Mouse (Mus musculus) limb, embryonic 11.5 days (tissue): Measurements from ENCODE around the gene Calhm5. TPM values are rescaled to one million over a fixed set of nuclear protein-coding genes. Genes with fewer than 3 reads are reported as not detected.

Source experiments
- ATAC-seq: fragments of 200-750 bp; cut with Nextera tagmentation; 2 replicates; pipeline ENCODE4 v1.8.0; 2017; ENCODE audit warnings: low read depth; ENCODE audit not compliant: insufficient number of reproducible peaks, low FRiP score, low TSS enrichment
- DNase-seq: peaks from one replicate; pipeline ENCODE4 v3.0.0-alpha.2; 2015; ENCODE audit warnings: low spot score
- H3K27ac ChIP-seq: fragments of 300-500 bp; sonication (generic); replicated peaks from 2 replicates; pipeline ENCODE4 v1.5.1; 2014; ENCODE audit warnings: low read depth, mild to moderate bottlenecking, low read length
- H3K27me3 ChIP-seq: fragments of 300-500 bp; sonication (generic); 2 replicates; pipeline ENCODE4 v1.6.1; 2014; ENCODE audit warnings: mild to moderate bottlenecking, low read length, mixed read lengths; ENCODE audit not compliant: control insufficient read depth, insufficient read depth
- H3K36me3 ChIP-seq: fragments of 300-500 bp; sonication (generic); 2 replicates; pipeline ENCODE4 v1.6.1; 2014; ENCODE audit warnings: mild to moderate bottlenecking, low read length, moderate library complexity, mixed read lengths; ENCODE audit not compliant: control insufficient read depth, insufficient read depth
- H3K4me1 ChIP-seq: fragments of 300-500 bp; sonication (generic); 2 replicates; pipeline ENCODE4 v1.6.1; 2014; ENCODE audit warnings: low read length, mixed read lengths; ENCODE audit not compliant: control insufficient read depth, insufficient read depth
- H3K4me2 ChIP-seq: fragments of 300-500 bp; sonication (generic); 2 replicates; pipeline ENCODE4 v1.6.1; 2014; ENCODE audit warnings: low read depth, mild to moderate bottlenecking, moderate library complexity; ENCODE audit not compliant: severe bottlenecking
- H3K4me3 ChIP-seq: fragments of 300-500 bp; sonication (generic); 2 replicates; pipeline ENCODE4 v1.5.1; 2014; ENCODE audit warnings: low read depth, low read length
- H3K9ac ChIP-seq: fragments of 300-500 bp; sonication (generic); 2 replicates; pipeline ENCODE4 v1.6.1; 2014; ENCODE audit warnings: mild to moderate bottlenecking, low read length
- H3K9me3 ChIP-seq: fragments of 300-500 bp; sonication (generic); 2 replicates; pipeline ENCODE4 v1.6.1; 2016; ENCODE audit warnings: low read length; ENCODE audit not compliant: control insufficient read depth
- WGBS: fragments of 180-500 bp; shearing (Covaris S2); extraction: QIAGEN DNeasy Blood & Tissue Kit; methylation state at CpG from one replicate; pipeline ENCODE4 v1.1.7; 2014; 5-methylcytosine and 5-hydroxymethylcytosine counted together
- polyA plus RNA-seq: library from polyadenylated mRNA; unstranded; fragments of >200 nt; fragmentation: Nextera tagmentation; extraction: Ambion mirVana; gene quantifications from 2 replicates; pipeline ENCODE4 v1.2.1, GENCODE M21; 2014

The Calhm5 gene
- polyA plus RNA-seq, 1 experiment from 2014 or later: 0.08 TPM

DNA sequence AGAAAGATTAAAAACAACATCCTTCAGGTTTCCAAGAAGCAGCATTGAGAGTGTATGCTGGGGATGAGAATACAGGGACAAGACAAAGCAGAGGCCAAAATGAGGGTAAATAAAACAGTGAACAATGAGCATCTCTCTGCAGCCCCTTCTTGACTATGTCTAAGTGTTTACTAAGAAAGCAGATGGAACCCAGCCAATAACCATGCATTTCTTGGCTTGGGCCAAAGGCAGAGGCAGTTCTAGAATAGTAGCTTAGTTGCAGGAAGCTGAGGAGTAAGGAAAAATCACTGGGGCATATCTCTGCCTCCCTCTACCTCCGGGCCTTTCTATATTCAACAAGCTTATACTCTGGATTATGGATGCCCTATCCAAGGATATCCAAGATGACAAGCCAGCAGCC, 5.8 kb downstream of the Calhm5 start:
- Histone ChIP-seq H3K27ac (no peak overlapping the region), H3K4me2 (no peak overlapping the region), H3K9ac (no peak overlapping the region), H3K4me1 (no peaks in the 10 kb centered on the region), H3K4me3 (no peak overlapping the region), H3K27me3 (no peaks in the 10 kb centered on the region), H3K36me3 (no peaks in the 10 kb centered on the region), H3K9me3 (no peaks in the 10 kb centered on the region)
- 86% methylated on average over 1 of the region's 1 CpGs for WGBS
- no peak for DNase-seq
- ATAC-seq: no peak

DNA sequence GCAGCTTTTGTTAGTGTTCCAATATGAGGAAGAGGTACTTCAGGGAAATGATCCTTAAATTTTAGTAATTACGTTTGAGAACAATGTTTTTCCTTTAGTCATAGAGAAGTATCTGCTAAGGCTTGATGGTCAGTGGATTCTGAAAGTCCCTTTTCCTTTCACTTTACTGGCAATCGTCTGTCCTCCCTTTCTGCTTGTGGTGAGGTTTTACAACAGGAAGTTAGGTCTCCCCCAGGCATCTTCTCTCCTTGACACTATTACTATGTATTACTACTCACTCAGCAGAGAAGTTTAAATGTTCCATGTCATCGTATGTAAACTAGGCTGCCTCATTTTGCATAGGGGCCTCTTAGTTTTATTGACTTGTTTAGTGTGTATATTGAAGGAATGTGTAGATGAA, 6.8 kb downstream of the Calhm5 start:
- Histone ChIP-seq H3K4me1 (no peaks in the 10 kb centered on the region), H3K9ac (no peak overlapping the region), H3K36me3 (no peaks in the 10 kb centered on the region), H3K27ac (no peak overlapping the region), H3K27me3 (no peaks in the 10 kb centered on the region), H3K4me3 (no peak overlapping the region), H3K9me3 (no peaks in the 10 kb centered on the region), H3K4me2 (no peak overlapping the region)
- ATAC-seq (no peak), DNase-seq (no peak)
- WGBS: 58% methylated on average over 3 of the region's 3 CpGs

- Histone ChIP-seq H3K36me3 (no peaks in the 10 kb centered on the region), H3K4me2 (no peak overlapping the region), H3K9ac (no peak overlapping the region), H3K4me3 (no peak overlapping the region), H3K27me3 (no peaks in the 10 kb centered on the region), H3K4me1 (no peaks in the 10 kb centered on the region), H3K9me3 (no peaks in the 10 kb centered on the region), H3K27ac (no peak overlapping the region)
- WGBS: 85% methylated on average over 2 of the region's 2 CpGs
- no peak for DNase-seq
- no peak for ATAC-seq
Measured at GRCm38 (mm10) chr10:34088515-34088914, 7.8 kb downstream of the Calhm5 start.

- 95% methylated on average over 1 of the region's 1 CpGs for WGBS
- Histone ChIP-seq H3K27ac (no peak overlapping the region), H3K27me3 (no peaks in the 10 kb centered on the region), H3K4me3 (no peak overlapping the region), H3K9ac (no peak overlapping the region), H3K4me2 (no peak overlapping the region), H3K36me3 (no peaks in the 10 kb centered on the region), H3K4me1 (no peaks in the 10 kb centered on the region), H3K9me3 (no peaks in the 10 kb centered on the region)
- ATAC-seq: no peak
- DNase-seq: no peak
Measured at GRCm38 (mm10) chr10:34086514-34086913, 9.8 kb downstream of the Calhm5 start.

- H3K9ac ChIP-seq: no peak overlapping the region
- H3K4me3 ChIP-seq: no peak overlapping the region
- H3K36me3 ChIP-seq: no peaks in the 10 kb centered on the region
- no peaks in the 10 kb centered on the region for H3K4me1 ChIP-seq
- no peak overlapping the region for H3K27ac ChIP-seq
- H3K27me3 ChIP-seq: no peaks in the 10 kb centered on the region
- 85% methylated on average over 5 of the region's 5 CpGs for WGBS
- H3K4me2 ChIP-seq: no peak overlapping the region
- no peak for DNase-seq
- no peaks in the 10 kb centered on the region for H3K9me3 ChIP-seq
- ATAC-seq: no peak
Measured at GRCm38 (mm10) chr10:34074522-34075200, 21.7 kb downstream of the Calhm5 start.

GRCm38 (mm10) chr10:34071650-34072049, 24.7 kb downstream of the Calhm5 start:
- H3K9me3 ChIP-seq: no peaks in the 10 kb centered on the region
- no peak for ATAC-seq
- WGBS: 70% methylated on average over 2 of the region's 2 CpGs
- H3K4me2 ChIP-seq: no peak overlapping the region
- H3K27me3 ChIP-seq: no peaks in the 10 kb centered on the region
- H3K4me3 ChIP-seq: no peak overlapping the region
- H3K36me3 ChIP-seq: no peaks in the 10 kb centered on the region
- H3K4me1 ChIP-seq: no peaks in the 10 kb centered on the region
- H3K27ac ChIP-seq: no peak overlapping the region
- H3K9ac ChIP-seq: no peak overlapping the region
- DNase-seq: no peak

GRCm38 (mm10) chr10:34070999-34071492, 25.3 kb downstream of the Calhm5 start:
- WGBS: 30% methylated on average over 5 of the region's 5 CpGs

GRCm38 (mm10) chr10:34069606-34070005, 26.7 kb downstream of the Calhm5 start:
- H3K27ac ChIP-seq: no peak overlapping the region
- no peaks in the 10 kb centered on the region for H3K4me1 ChIP-seq
- DNase-seq (no peak), ATAC-seq (no peak)
- 77% methylated on average over 1 of the region's 1 CpGs for whole genome bisulfite sequencing
- H3K4me2 ChIP-seq: no peak overlapping the region
- no peak overlapping the region for H3K4me3 ChIP-seq
- no peaks in the 10 kb centered on the region for H3K36me3 ChIP-seq
- no peak overlapping the region for H3K9ac ChIP-seq
- no peaks in the 10 kb centered on the region for H3K9me3 ChIP-seq
- H3K27me3 ChIP-seq: no peaks in the 10 kb centered on the region

More at GRCm38 (mm10) chr10:34070999-34071492, 25.3 kb downstream of the Calhm5 start:
- Histone ChIP-seq H3K4me1 (no peaks in the 10 kb centered on the region), H3K4me2 (no peak overlapping the region), H3K9ac (no peak overlapping the region), H3K27me3 (no peaks in the 10 kb centered on the region), H3K9me3 (no peaks in the 10 kb centered on the region), H3K27ac (no peak overlapping the region), H3K4me3 (no peak overlapping the region), H3K36me3 (no peaks in the 10 kb centered on the region)
- no peak for DNase-seq
- ATAC-seq: no peak

DNA sequence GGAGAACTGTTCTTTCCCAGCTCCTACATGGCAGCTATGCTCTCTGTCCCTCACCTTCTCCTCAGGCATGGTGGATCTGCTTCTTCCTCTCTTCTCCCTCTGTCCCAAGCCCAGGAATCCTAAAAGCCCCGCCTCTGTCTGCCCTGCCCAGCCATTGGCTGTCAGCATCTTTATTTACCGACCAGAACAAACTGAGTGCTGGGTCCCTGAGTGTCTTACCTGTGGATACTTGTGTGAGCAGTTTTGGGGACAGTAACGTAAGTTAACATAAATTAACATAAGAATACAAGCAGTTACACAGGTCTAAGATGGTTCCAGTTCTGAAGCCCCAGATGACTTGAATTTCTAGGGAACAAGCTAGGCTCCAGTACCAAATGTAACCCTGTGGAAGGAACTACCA, 29.7 kb downstream of the Calhm5 start:
- ATAC-seq (no peak), DNase-seq (no peak)
- no peak overlapping the region for H3K4me2 ChIP-seq
- no peaks in the 10 kb centered on the region for H3K4me1 ChIP-seq
- H3K4me3 ChIP-seq: no peak overlapping the region
- H3K9ac ChIP-seq: no peak overlapping the region
- H3K27me3 ChIP-seq: no peaks in the 10 kb centered on the region
- WGBS: 55% methylated on average over 3 of the region's 3 CpGs
- no peaks in the 10 kb centered on the region for H3K36me3 ChIP-seq
- no peaks in the 10 kb centered on the region for H3K9me3 ChIP-seq
- H3K27ac ChIP-seq: no peak overlapping the region
